Mouse (Mus musculus): ENCODE measurements around the gene Maml3.

DNA sequence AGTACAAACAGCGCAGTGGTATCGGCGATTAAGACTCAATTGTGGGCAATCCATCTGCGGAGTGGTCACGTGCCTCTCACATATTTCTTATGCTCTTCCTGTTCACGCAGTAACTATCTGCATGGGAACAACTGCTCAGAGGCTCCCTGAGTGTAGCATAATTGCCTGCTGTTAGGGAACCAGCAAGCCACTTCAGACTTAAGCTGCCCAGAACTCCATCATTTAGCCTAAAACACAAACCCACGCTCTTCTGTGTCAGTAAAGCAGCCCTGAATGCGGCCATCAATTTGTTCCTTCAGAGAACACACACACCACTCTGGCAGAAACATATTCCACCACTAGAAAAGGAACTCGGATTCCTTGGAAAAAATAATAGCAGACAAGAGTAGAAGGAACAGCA, 305.2 kb downstream of the Maml3 start:
- TF ChIP-seq CTCF (IDR thresholded peaks at IDR 0.05; ENCODE audit: insufficient read depth, low read depth, low read length) (no peak), POLR2A (IDR thresholded peaks at IDR 0.05; ENCODE audit: insufficient read depth, low read depth, low read length) (no peak)

Data from olfactory bulb, adult 2 months (tissue).